Mouse (Mus musculus) thymus, adult 2 months (tissue): ENCODE data around the gene Ube2g2. TPM values are rescaled to one million over a fixed set of nuclear protein-coding genes. Genes with fewer than 3 reads are reported as not detected.
A peak's percentile ranks its signal among the peaks of the same experiment; 100 is the strongest.

Experiments used
- DNase-seq: peaks from one replicate; pipeline ENCODE4 v3.0.0; 2021
- H3K27ac ChIP-seq: fragments of 200-500 bp; 2 replicates; pipeline ENCODE4 v1.5.1; 2012; ENCODE audit warnings: low read length, control low read depth; ENCODE audit not compliant: control insufficient read depth, insufficient read depth
- H3K27me3 ChIP-seq: fragments of 200-500 bp; 2 replicates; pipeline ENCODE4 v1.6.1; 2012; ENCODE audit warnings: mild to moderate bottlenecking, low read length, moderate library complexity, mixed read lengths; ENCODE audit not compliant: control insufficient read depth, insufficient read depth
- H3K36me3 ChIP-seq: fragments of 200-500 bp; 2 replicates; pipeline ENCODE4 v1.6.1; 2012; ENCODE audit warnings: mild to moderate bottlenecking, low read length, moderate library complexity; ENCODE audit not compliant: control insufficient read depth, insufficient read depth
- H3K4me1 ChIP-seq: fragments of 200-500 bp; replicated peaks from 2 replicates; pipeline ENCODE4 v1.6.1; 2012; ENCODE audit warnings: low read length; ENCODE audit not compliant: control insufficient read depth, insufficient read depth
- H3K4me3 ChIP-seq: fragments of 200-500 bp; 2 replicates; pipeline ENCODE4 v1.5.1; 2012; ENCODE audit warnings: mild to moderate bottlenecking, low read length, control low read depth, moderate library complexity; ENCODE audit not compliant: control insufficient read depth, insufficient read depth
- CTCF ChIP-seq: fragments of 200-500 bp; IDR thresholded peaks from 2 replicates; pipeline ENCODE4 v1.5.1; 2012; ENCODE audit warnings: mild to moderate bottlenecking, control low read depth, low read length, moderate library complexity, borderline replicate concordance; ENCODE audit not compliant: control insufficient read depth, poor library complexity, insufficient read depth; ENCODE audit errors: extremely low read depth
- POLR2A ChIP-seq: fragments of 200-500 bp; IDR thresholded peaks from 2 replicates; pipeline ENCODE4 v1.6.1; 2012; ENCODE audit warnings: mild to moderate bottlenecking, low read length, control low read depth, moderate library complexity; ENCODE audit not compliant: control insufficient read depth, poor library complexity, insufficient read depth; ENCODE audit errors: extremely low read depth
- WGBS: fragments of 180-500 bp; shearing (Covaris S2); methylation state at CpG from one replicate; pipeline ENCODE4 v1.1.7; 2018; 5-methylcytosine and 5-hydroxymethylcytosine counted together
- polyA plus RNA-seq: library from polyadenylated mRNA; depleted of rRNA; stranded (reverse); fragments of >200 nt; gene quantifications from 2 replicates; pipeline ENCODE4 v1.2.3, GENCODE M21; 2012

Ube2g2 gene
- polyA plus RNA-seq, 1 experiment: 52.6 TPM

DNA sequence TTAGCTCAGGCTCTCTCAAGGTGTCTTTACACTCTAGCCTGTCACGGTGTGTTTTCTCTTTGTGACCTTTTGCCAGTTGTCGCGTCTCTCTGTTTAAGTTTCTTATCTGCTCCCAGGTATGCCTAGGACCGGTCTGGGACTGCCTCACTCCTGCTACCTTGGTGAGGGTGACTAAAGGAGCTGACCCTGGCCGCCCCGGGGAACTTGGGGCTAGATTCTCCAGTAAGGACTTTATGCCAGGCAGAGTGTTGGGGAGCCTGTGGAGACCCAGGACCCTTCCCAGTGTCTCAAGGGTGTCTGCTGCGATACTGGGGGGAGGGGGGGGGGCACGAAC, 39.8 kb upstream of the Ube2g2 start:
- DNase-seq: peak; percentile 19
- no peaks in the 10 kb centered on the region for H3K27me3 ChIP-seq
- peaks cover 17% of the 10 kb centered on the region for H3K4me1 ChIP-seq
- WGBS: 12% methylated on average over 8 of the region's 8 CpGs
- no peak for TF ChIP-seq CTCF
- no peak for TF ChIP-seq POLR2A
- H3K4me3 ChIP-seq: peak overlapping the region; percentile 63
- no peak overlapping the region for H3K27ac ChIP-seq
- H3K36me3 ChIP-seq: no peaks in the 10 kb centered on the region

DNA sequence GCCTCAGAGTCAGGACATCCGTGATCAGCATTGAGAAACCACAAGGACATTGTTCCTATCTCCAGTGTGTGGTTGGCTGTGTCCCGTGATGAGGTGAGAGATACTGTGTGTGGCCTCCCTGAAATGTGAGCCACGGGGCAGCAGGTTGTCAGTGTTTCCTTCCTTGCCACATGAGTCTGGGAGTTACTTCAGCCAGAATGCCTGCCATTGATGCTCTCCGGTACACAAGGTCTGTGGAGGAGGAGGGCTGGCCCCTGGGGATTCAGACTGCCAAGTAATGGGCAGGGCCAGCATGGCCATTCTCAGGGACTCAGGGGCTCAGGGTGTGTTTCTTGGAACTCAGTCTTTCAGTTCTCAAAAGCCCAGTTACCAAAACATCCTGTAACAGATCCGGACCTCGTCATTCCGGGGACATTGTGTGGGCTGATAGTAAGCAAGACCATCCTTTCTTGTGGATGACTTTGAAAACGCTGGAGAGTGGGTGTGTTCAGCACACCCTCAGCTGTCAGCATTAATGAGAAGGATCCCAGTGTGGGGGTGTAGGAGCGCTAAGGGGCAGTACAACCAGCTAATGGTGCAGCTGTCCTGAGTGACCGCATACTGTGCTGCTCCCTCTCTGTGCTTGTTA, 38.2 kb upstream of the Ube2g2 start:
- H3K27ac ChIP-seq: no peak overlapping the region
- H3K27me3 ChIP-seq: no peaks in the 10 kb centered on the region
- H3K36me3 ChIP-seq: no peaks in the 10 kb centered on the region; the same call in 1 of the 2 replicates
- no peak for DNase-seq
- no peak for TF ChIP-seq POLR2A
- TF ChIP-seq CTCF: no peak
- WGBS: 50% methylated on average over 10 of the region's 10 CpGs
- H3K4me1 ChIP-seq: peaks cover 19% of the 10 kb centered on the region
- H3K4me3 ChIP-seq: no peak overlapping the region

DNA sequence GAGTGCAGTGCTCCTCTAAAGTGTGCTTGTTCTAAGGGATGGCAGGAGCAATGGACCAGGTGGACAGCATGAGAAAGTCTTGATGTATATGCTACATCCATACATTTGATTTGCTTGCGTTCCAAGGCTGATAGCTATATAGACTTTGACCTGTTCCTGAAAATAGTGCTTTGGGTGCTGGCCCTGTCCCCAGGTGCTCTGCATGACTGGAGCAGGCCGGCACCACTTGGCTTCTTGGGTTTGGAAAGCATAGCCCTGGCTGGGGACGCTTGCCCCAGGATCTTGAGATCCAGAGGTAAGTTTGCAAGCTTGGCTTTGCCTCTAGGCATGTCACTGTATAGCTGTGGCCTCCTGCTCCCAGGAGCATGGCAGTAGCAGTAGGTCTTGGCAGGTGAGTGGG, 35.4 kb upstream of the Ube2g2 start:
- H3K4me3 ChIP-seq: no peak overlapping the region
- H3K27ac ChIP-seq: no peak overlapping the region
- H3K4me1 ChIP-seq: peaks cover 21% of the 10 kb centered on the region
- DNase-seq: no peak
- no peaks in the 10 kb centered on the region for H3K27me3 ChIP-seq
- TF ChIP-seq POLR2A (no peak), CTCF (no peak)
- 97% methylated on average over 3 of the region's 3 CpGs for WGBS
- no peaks in the 10 kb centered on the region; the same call in 1 of the 2 replicates for H3K36me3 ChIP-seq

DNA sequence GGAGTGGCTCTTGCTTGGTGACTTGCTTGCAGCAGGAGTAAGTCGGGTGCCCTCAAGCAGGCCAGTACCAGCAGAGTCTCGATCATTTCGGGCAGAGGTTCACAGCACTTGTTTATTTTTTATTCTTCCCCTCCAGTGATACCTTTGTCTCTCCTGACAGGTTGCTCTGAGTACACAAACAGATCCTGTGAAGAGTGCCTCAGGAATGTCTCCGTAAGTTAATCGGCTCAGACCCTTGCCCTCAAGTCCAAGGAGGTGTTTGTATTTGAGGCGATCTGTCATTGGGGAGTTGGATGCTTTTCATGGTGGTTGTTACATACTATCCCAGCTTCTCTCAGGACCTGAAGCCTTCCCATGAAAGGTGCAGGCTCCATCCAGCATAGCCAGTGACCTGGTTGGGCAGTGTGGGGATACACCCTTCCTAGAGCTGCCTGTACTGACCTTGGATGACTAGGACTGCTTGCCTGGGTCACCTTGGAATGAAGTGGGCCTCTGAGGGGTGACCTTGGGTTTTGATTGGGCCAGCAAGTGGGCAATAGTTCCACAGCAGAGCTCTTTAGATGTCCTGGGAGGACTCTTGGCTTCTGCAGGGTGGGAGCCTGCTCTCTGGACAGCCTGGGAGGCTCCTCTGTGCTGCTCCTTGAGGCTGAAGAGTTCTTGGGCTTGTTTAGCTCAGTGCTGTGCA, 34.8 kb upstream of the Ube2g2 start:
- no peak for DNase-seq
- Histone ChIP-seq H3K4me3 (no peak overlapping the region), H3K27ac (no peak overlapping the region), H3K27me3 (no peaks in the 10 kb centered on the region), H3K36me3 (no peaks in the 10 kb centered on the region; the same call in 1 of the 2 replicates), H3K4me1 (peaks cover 19% of the 10 kb centered on the region)
- 97% methylated on average over 6 of the region's 6 CpGs for WGBS
- TF ChIP-seq POLR2A (no peak), CTCF (no peak)

DNA sequence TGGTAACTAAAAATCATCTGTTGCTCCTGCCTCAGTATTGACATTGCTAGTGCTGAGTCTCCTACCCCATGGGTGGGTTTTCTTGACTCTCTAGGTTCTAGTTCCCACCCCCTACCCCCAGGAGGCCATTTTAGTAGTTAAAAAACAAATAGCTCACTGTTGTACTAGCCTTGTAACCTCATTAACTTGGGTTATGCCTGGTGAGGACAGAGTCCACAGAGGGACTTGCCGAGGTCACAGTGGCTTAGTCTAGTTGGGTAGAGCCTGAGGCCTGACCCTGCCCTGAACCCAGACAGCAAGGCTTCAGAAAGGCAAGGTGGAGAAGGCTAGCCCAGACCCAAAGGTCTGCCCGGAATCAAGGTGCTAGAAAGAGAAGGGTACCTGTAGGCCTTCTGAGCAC, 34.0 kb upstream of the Ube2g2 start:
- 100% methylated on average over 2 of the region's 2 CpGs for WGBS
- TF ChIP-seq CTCF (no peak), POLR2A (no peak)
- no peak overlapping the region for H3K4me3 ChIP-seq
- no peak for DNase-seq
- no peaks in the 10 kb centered on the region for H3K27me3 ChIP-seq
- no peak overlapping the region for H3K27ac ChIP-seq
- H3K4me1 ChIP-seq: peaks cover 11% of the 10 kb centered on the region
- peaks cover 2% of the 10 kb centered on the region; the same call in 1 of the 2 replicates for H3K36me3 ChIP-seq

DNA sequence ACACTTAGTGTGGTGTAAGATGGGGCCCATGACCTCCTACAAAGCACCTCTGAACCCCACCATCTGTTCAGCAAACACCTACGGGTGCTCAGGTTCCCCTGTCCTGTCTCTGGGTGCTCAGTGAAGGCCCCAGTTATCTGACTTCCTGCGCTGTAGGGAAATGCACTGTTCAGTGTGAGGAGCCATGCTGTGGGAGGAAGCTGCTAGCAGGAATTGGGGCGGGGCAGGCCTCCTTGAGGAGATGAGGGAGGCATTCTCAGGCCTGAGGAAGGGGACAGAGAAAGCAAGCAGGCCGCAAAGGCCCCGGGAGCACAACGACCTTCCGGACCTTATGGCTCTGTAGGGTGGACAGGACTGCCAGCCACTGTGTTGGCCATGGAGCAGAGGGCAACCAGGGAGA, 33.0 kb upstream of the Ube2g2 start:
- 62% methylated on average over 7 of the region's 7 CpGs for WGBS
- Histone ChIP-seq H3K27me3 (no peaks in the 10 kb centered on the region), H3K4me1 (peaks cover 5% of the 10 kb centered on the region), H3K27ac (no peak overlapping the region; the same call in 1 of the 2 replicates), H3K36me3 (peaks cover 13% of the 10 kb centered on the region), H3K4me3 (no peak overlapping the region)
- no peak for DNase-seq
- TF ChIP-seq CTCF: no peak
